Mouse (Mus musculus): ENCODE data around the gene Alox15.

DNA sequence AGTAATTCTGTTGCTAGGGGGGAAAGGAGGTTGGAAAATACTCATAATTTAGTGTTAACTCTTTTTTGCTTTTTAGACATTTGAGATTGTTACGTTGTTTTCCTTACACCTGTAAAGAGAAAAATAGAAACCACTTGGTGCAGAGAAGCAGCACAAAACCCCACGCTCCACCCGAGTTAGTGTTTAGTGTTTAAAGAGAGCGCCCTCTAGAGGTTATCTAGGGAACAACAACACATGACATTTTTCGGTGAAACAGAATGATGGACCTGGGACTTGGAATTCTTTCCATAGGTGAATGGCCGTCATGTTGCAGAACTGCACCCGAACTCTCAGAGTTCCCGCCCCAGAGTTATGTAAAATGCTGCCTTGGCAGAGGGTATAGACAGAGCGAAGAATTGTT is 42.5 kb downstream of the Alox15 start:
- TF ChIP-seq NELFE (IDR thresholded peaks at IDR 0.05; ENCODE audit: low read depth, low read length) (no peak), RCOR1 (conservative IDR thresholded peaks at IDR 0.05; ENCODE audit: low read depth, low read length) (no peak), CTCF (conservative IDR thresholded peaks at IDR 0.05 in 1 of 2, IDR thresholded peaks at IDR 0.05 in 1 of 2; ENCODE audit: low read depth in 2 of 2, low read length in 2 of 2) (peak; percentile 83 to 97), MXI1 (IDR thresholded peaks at IDR 0.05; ENCODE audit: low read depth, low read length) (no peak), POLR2A (IDR thresholded peaks at IDR 0.05; ENCODE audit: low read depth, low read length) (no peak), TBP (conservative IDR thresholded peaks at IDR 0.05; ENCODE audit: low read depth, low read length) (no peak), ETS1 (conservative IDR thresholded peaks at IDR 0.05; ENCODE audit: low read depth, low read length) (no peak), CHD2 (IDR thresholded peaks at IDR 0.05; ENCODE audit: low read length) (no peak), JUND (conservative IDR thresholded peaks at IDR 0.05; ENCODE audit: low read depth, low read length) (no peak), GABPA (IDR thresholded peaks at IDR 0.05; ENCODE audit: insufficient replicate concordance, low read depth, low read length) (no peak), HCFC1 (IDR thresholded peaks at IDR 0.05; ENCODE audit: low read depth, low read length) (no peak), MAX (IDR thresholded peaks at IDR 0.05; ENCODE audit: low read length) (no peak), ZNF384 (IDR thresholded peaks at IDR 0.05; ENCODE audit: low read depth, low read length) (no peak), POLR2AphosphoS2 (IDR thresholded peaks at IDR 0.05; ENCODE audit: low read depth, low read length) (no peak)

Measured in CH12.LX (cell line).